In the genomic region with DNA sequence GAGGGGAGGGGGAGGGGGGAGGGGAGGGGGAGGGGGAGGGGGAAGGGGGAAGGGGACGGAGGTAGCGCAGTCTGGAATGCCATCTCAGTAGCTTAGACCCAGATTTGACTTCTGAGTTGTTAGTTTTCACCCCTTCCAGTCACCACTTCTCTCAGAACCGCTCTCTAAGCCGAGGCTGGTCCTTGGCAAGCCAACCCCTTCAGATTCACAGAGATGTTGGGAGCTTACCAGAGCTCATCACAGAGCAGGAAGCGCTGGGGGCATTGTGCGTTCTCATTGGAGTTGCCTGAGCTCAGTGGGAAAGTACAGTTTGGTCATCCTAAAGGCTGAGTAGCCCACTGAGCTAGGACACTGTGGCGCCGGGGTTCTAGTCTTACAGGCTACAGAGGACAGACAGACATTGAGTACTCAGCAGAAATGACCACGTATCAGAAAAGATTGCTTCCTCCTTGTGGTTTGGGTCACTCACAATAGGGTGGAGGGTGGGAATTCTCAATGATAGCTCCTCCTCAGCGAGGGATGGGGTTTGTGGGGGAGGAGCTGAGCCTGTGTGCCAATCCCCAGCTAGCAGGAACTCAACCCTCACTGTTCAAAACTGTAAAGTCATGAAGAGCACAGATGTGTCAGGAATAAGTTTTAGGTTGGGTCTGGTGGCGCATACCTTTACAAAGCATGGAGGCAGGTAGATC, we compare ENCODE assay signal across 9 mouse cellular contexts. TPM values are rescaled to one million over a fixed set of nuclear protein-coding genes. Genes with fewer than 3 reads are reported as not detected.
DNase-seq lines count a peak whose midpoint lies in the region; ATAC-seq and TF ChIP-seq lines count a peak whose summit lies in the region.
"Had no signal": no experiment of that assay in that cellular context is flagged by ENCODE, and none has a peak within 500 bp of the region (broad histone marks: within the 10 kb centered on the region; RNA-seq: fewer than 3 reads in every experiment).

No protein-coding gene starts in this region.

- H3K27me3 ChIP-seq in CH12.LX (replicated peaks), result no peaks in the 10 kb centered on the region
- no peaks in the 10 kb centered on the region for H3K27me3 ChIP-seq in MEL (ENCODE audit: control insufficient read depth in 1 of 2, insufficient read depth in 2 of 2, low read length in 2 of 2)
- no peaks in the 10 kb centered on the region for H3K27me3 ChIP-seq in lung, postnatal 0 days (replicated peaks; ENCODE audit: insufficient read depth, low read length)
- H3K27me3 ChIP-seq in limb, embryonic 10.5 days (ENCODE audit: low read depth, poor library complexity, severe bottlenecking), result no peaks in the 10 kb centered on the region

- H3K9me3 ChIP-seq in CH12.LX (replicated peaks; ENCODE audit: low read length) (peaks cover 4% of the 10 kb centered on the region), MEL (replicated peaks; ENCODE audit: insufficient read depth, low read length) (no peaks in the 10 kb centered on the region)
- no peaks in the 10 kb centered on the region for H3K9me3 ChIP-seq in lung, postnatal 0 days (ENCODE audit: low read length)
- H3K9me3 ChIP-seq in limb, embryonic 10.5 days (replicated peaks), result no peaks in the 10 kb centered on the region

- H3K4me2 ChIP-seq in CH12.LX (ENCODE audit: insufficient read depth, low read depth, poor library complexity, severe bottlenecking), result peak overlapping the region; percentile 2
- peak overlapping the region; percentile 6; the same call in 1 of the 2 replicates for H3K4me2 ChIP-seq in lung, postnatal 0 days (replicated peaks; ENCODE audit: low read depth, low read length)

- peaks cover 31 to 50% of the 10 kb centered on the region in 2 experiments for H3K4me1 ChIP-seq in CH12.LX (ENCODE audit: control insufficient read depth in 1 of 2, insufficient read depth in 2 of 2)
- peaks cover 2 to 15% of the 10 kb centered on the region in 2 experiments for H3K4me1 ChIP-seq in MEL (ENCODE audit: control insufficient read depth in 1 of 2, insufficient read depth in 2 of 2, low read length in 2 of 2)
- peaks cover 12% of the 10 kb centered on the region; the same call in 1 of the 2 replicates for H3K4me1 ChIP-seq in lung, postnatal 0 days (ENCODE audit: insufficient read depth, low read depth, low read length)
- H3K4me1 ChIP-seq in limb, embryonic 10.5 days, result peaks cover 29% of the 10 kb centered on the region

- WGBS in lung, postnatal 0 days, result 31% methylated on average over 11 of the region's 11 CpGs
- WGBS in limb, embryonic 10.5 days, result 32% methylated on average over 11 of the region's 11 CpGs

- H3K27ac ChIP-seq in CH12.LX (ENCODE audit: insufficient read depth, low read depth) (peak overlapping the region; percentile 20), MEL (ENCODE audit: control insufficient read depth, low read depth, low read length) (peak overlapping the region; percentile 80)
- no peak overlapping the region for H3K27ac ChIP-seq in lung, postnatal 0 days (ENCODE audit: low read length)
- no peak overlapping the region for H3K27ac ChIP-seq in limb, embryonic 10.5 days

- dilution Hi-C loops in CH12.LX (cut with MboI; ENCODE audit: extremely low pct_ligation_motif_present, extremely low pct_unique_long_range_greater_than_20kb, low sequenced_read_pairs), result no loop called here

- in situ Hi-C loops in CH12.LX (cut with MboI; ENCODE audit: low pct_ligation_motif_present, low pct_unique_long_range_greater_than_20kb, low sequenced_read_pairs), result no loop called here

- peak; percentile 75 to 92 for ATAC-seq in hematopoietic stem cell, adult 5-6 weeks (replicated peaks in 1 of 2; ENCODE audit: insufficient read depth in 1 of 2, low FRiP score in 2 of 2, low TSS enrichment in 1 of 2, low read depth in 1 of 2, poor library complexity in 2 of 2, severe bottlenecking in 2 of 2)
- ATAC-seq in lung, postnatal 0 days, result peak; percentile 34; the same call in 1 of the 2 replicates

- TF ChIP-seq RAD21 in CH12.LX (IDR thresholded peaks at IDR 0.05; ENCODE audit: low read depth, low read length) (no peak), MEL (IDR thresholded peaks at IDR 0.05; ENCODE audit: low read depth, low read length) (no peak)

- intact Hi-C loops in left cerebral cortex, postnatal 25 days (cut with DNase I), result no loop called here

- no peak for TF ChIP-seq EP300 in CH12.LX (IDR thresholded peaks at IDR 0.05; ENCODE audit: low read length)
- no peak for TF ChIP-seq EP300 in MEL (IDR thresholded peaks at IDR 0.05; ENCODE audit: low read depth in 1 of 2, low read length in 2 of 2)
- TF ChIP-seq EP300 in lung, postnatal 0 days (IDR thresholded peaks at IDR 0.05), result no peak

- 0 out of 2 replicates have a peak overlapping the region, but pooled peaks have one; percentile 8 for H3K9ac ChIP-seq in CH12.LX (ENCODE audit: insufficient read depth, low read depth)
- peak overlapping the region; percentile 57 for H3K9ac ChIP-seq in MEL (ENCODE audit: control insufficient read depth, low read depth, low read length, poor library complexity, severe bottlenecking)
- no peak overlapping the region for H3K9ac ChIP-seq in lung, postnatal 0 days (replicated peaks; ENCODE audit: low read depth)

- no peak for TF ChIP-seq CTCF in CH12.LX (conservative IDR thresholded peaks at IDR 0.05 in 1 of 2, IDR thresholded peaks at IDR 0.05 in 1 of 2; ENCODE audit: low read depth in 2 of 2, low read length in 2 of 2)
- TF ChIP-seq CTCF in MEL (IDR thresholded peaks at IDR 0.05 in 2 of 3, conservative IDR thresholded peaks at IDR 0.05 in 1 of 3; ENCODE audit: control insufficient read depth in 1 of 3, insufficient read depth in 1 of 3, low read depth in 2 of 3, low read length in 3 of 3, poor library complexity in 1 of 3, severe bottlenecking in 1 of 3), result no peak
- no peak for TF ChIP-seq CTCF in lung, postnatal 0 days (IDR thresholded peaks at IDR 0.05)

- H3K4me3 ChIP-seq in CH12.LX (replicated peaks in 1 of 3; ENCODE audit: low read depth in 2 of 3, low read length in 2 of 3, poor library complexity in 1 of 3), result peak overlapping the region; percentile 7 to 44 (median 44)
- peak overlapping the region; percentile 42 to 58 for H3K4me3 ChIP-seq in MEL (ENCODE audit: control insufficient read depth in 1 of 2, insufficient read depth in 1 of 2, low read depth in 2 of 2, low read length in 2 of 2)
- no peak overlapping the region for H3K4me3 ChIP-seq in lung, postnatal 0 days (ENCODE audit: low read depth, low read length)
- H3K4me3 ChIP-seq in limb, embryonic 10.5 days, result no peak overlapping the region

- H3K79me2 ChIP-seq in CH12.LX (replicated peaks; ENCODE audit: control insufficient read depth, extremely low read depth, insufficient read depth, poor library complexity, severe bottlenecking), result peaks cover 8% of the 10 kb centered on the region
- H3K79me2 ChIP-seq in MEL (ENCODE audit: control insufficient read depth, insufficient read depth, low read length, poor library complexity), result peaks cover 7% of the 10 kb centered on the region; the same call in 1 of the 2 replicates

- TF ChIP-seq POLR2A in CH12.LX (IDR thresholded peaks at IDR 0.05; ENCODE audit: low read depth, low read length), result peak; percentile 64
- peak; percentile 36 to 82; a peak in 2 of 4 replicates for TF ChIP-seq POLR2A in MEL (IDR thresholded peaks at IDR 0.05; ENCODE audit: control insufficient read depth in 1 of 2, insufficient read depth in 1 of 2, low read depth in 1 of 2, low read length in 2 of 2, poor library complexity in 1 of 2)

- peak; percentile 74 for DNase-seq in CH12.LX (ENCODE audit: extremely low read depth)
- DNase-seq in MEL (ENCODE audit: low read depth, low spot score), result peak; percentile 92
- peak; percentile 64 for DNase-seq in lung, postnatal 0 days (ENCODE audit: low spot score)
- no peak for DNase-seq in layer of hippocampus, postnatal 14 days (ENCODE audit: low spot score in 2 of 2)
- no peak for DNase-seq in limb, embryonic 10.5 days (ENCODE audit: low spot score)
- DNase-seq in left cerebral cortex, postnatal 25 days (ENCODE audit: low spot score in 2 of 2), result no peak
- DNase-seq in cerebellum, adult 8-10 months, result no peak

- peaks cover 15 to 22% of the 10 kb centered on the region in 2 experiments for H3K36me3 ChIP-seq in CH12.LX (replicated peaks in 1 of 2; ENCODE audit: control insufficient read depth in 1 of 2, insufficient read depth in 1 of 2, low read length in 1 of 2)
- H3K36me3 ChIP-seq in MEL (ENCODE audit: control insufficient read depth in 1 of 2, insufficient read depth in 2 of 2, low read length in 2 of 2), result peaks cover 0 to 17% of the 10 kb centered on the region in 2 experiments; a peak in 2 of 4 replicates
- H3K36me3 ChIP-seq in lung, postnatal 0 days (ENCODE audit: insufficient read depth, low read length), result 0 out of 2 replicates have a peak, but pooled peaks cover 5% of the 10 kb centered on the region
- H3K36me3 ChIP-seq in limb, embryonic 10.5 days, result no peaks in the 10 kb centered on the region

RNA-seq across cellular contexts. Expression of gene Helz2, which starts 2.0 kb away (rescaled TPM):
- total RNA-seq in CH12.LX (2012; rRNA removed) (14.8 and 18.3 TPM in 2 replicates), CH12.LX (2014; rRNA removed) (4.8 and 5.6 TPM in 2 replicates), MEL (2012; rRNA removed) (6.2 and 6.3 TPM in 2 replicates)
- polyA plus RNA-seq in CH12.LX (2012; ENCODE audit: insufficient read length, low read depth) (16.0 and 18.0 TPM in 2 replicates), MEL (2012; ENCODE audit: insufficient read depth in 1 of 2, insufficient read length in 2 of 2, low read depth in 1 of 2, low replicate concordance in 2 of 2, missing spikeins in 1 of 2) (10 to 100 TPM in 1 of 2 experiments, not detected in 1; 12.0 TPM)
- 12.4 and 16.3 TPM in 2 replicates for total RNA-seq in hematopoietic stem cell, adult 5-6 weeks (2017)
- polyA plus RNA-seq in lung, postnatal 0 days (2015; fragmentation: Nextera tagmentation; extraction: Ambion mirVana), result 3.1 and 3.5 TPM in 2 replicates
- 1 to 10 TPM; 2.1 TPM for total RNA-seq in layer of hippocampus, postnatal 14 days (2021)
- 0.87 and 1.2 TPM in 2 replicates for polyA plus RNA-seq in limb, embryonic 10.5 days (2016; fragmentation: Nextera tagmentation; extraction: Ambion mirVana)
- 1 to 10 TPM; 2.2 to 2.5 TPM for total RNA-seq in left cerebral cortex, postnatal 25 days (2021)

RNA-seq across cellular contexts. Expression of gene Fndc11, which starts 24.0 kb away (rescaled TPM):
- total RNA-seq in CH12.LX (2012; rRNA removed) (0.25 and 0.59 TPM in 2 replicates), CH12.LX (2014; rRNA removed) (not detected in 2 replicates), MEL (2012; rRNA removed) (not detected in 2 replicates)
- polyA plus RNA-seq in CH12.LX (2012; ENCODE audit: insufficient read length, low read depth) (not detected in 2 replicates), MEL (2012; ENCODE audit: insufficient read depth in 1 of 2, insufficient read length in 2 of 2, low read depth in 1 of 2, low replicate concordance in 2 of 2, missing spikeins in 1 of 2) (not detected)
- total RNA-seq in hematopoietic stem cell, adult 5-6 weeks (2017), result 0.63 TPM in 1 of 2 replicates, not detected in the other
- 0.86 and 0.91 TPM in 2 replicates for polyA plus RNA-seq in lung, postnatal 0 days (2015; fragmentation: Nextera tagmentation; extraction: Ambion mirVana)
- not detected for total RNA-seq in layer of hippocampus, postnatal 14 days (2021)
- 0.34 and 0.73 TPM in 2 replicates for polyA plus RNA-seq in limb, embryonic 10.5 days (2016; fragmentation: Nextera tagmentation; extraction: Ambion mirVana)
- under 1 TPM in 1 of 2 experiments, not detected in 1; 0.30 TPM for total RNA-seq in left cerebral cortex, postnatal 25 days (2021)
- polyA plus RNA-seq: neural tube, embryonic 11.5 days had no signal

RNA-seq across cellular contexts. Expression of gene Srms, which starts 30.9 kb away (rescaled TPM):
- total RNA-seq in CH12.LX (2012; rRNA removed) (0.08 and 0.17 TPM in 2 replicates), CH12.LX (2014; rRNA removed) (0.13 and 0.14 TPM in 2 replicates), MEL (2012; rRNA removed) (not detected in 2 replicates)
- polyA plus RNA-seq in CH12.LX (2012; ENCODE audit: insufficient read length, low read depth) (0.41 TPM in 1 of 2 replicates, not detected in the other), MEL (2012; ENCODE audit: insufficient read depth in 1 of 2, insufficient read length in 2 of 2, low read depth in 1 of 2, low replicate concordance in 2 of 2, missing spikeins in 1 of 2) (under 1 TPM in 1 of 2 experiments, not detected in 1; 0.04 TPM)
- 0.25 TPM in 1 of 2 replicates, not detected in the other for total RNA-seq in hematopoietic stem cell, adult 5-6 weeks (2017)
- polyA plus RNA-seq in lung, postnatal 0 days (2015; fragmentation: Nextera tagmentation; extraction: Ambion mirVana), result 2.5 and 2.6 TPM in 2 replicates
- under 1 TPM; 0.14 to 0.41 TPM for total RNA-seq in layer of hippocampus, postnatal 14 days (2021)
- polyA plus RNA-seq in limb, embryonic 10.5 days (2016; fragmentation: Nextera tagmentation; extraction: Ambion mirVana), result 1.6 and 2.0 TPM in 2 replicates
- total RNA-seq in left cerebral cortex, postnatal 25 days (2021), result under 1 TPM in 1 of 2 experiments, not detected in 1; 0.21 TPM

RNA-seq across cellular contexts. Expression of gene Ptk6, which starts 41.3 kb away (rescaled TPM):
- total RNA-seq in CH12.LX (2012; rRNA removed) (0.04 and 0.17 TPM in 2 replicates), CH12.LX (2014; rRNA removed) (0.05 TPM in 1 of 2 replicates, not detected in the other), MEL (2012; rRNA removed) (not detected in 2 replicates)
- polyA plus RNA-seq in CH12.LX (2012; ENCODE audit: insufficient read length, low read depth) (0.07 and 0.09 TPM in 2 replicates), MEL (2012; ENCODE audit: insufficient read depth in 1 of 2, insufficient read length in 2 of 2, low read depth in 1 of 2, low replicate concordance in 2 of 2, missing spikeins in 1 of 2) (not detected)
- not detected in 2 replicates for total RNA-seq in hematopoietic stem cell, adult 5-6 weeks (2017)
- 0.23 and 0.25 TPM in 2 replicates for polyA plus RNA-seq in lung, postnatal 0 days (2015; fragmentation: Nextera tagmentation; extraction: Ambion mirVana)
- total RNA-seq in layer of hippocampus, postnatal 14 days (2021), result not detected
- not detected in 2 replicates for polyA plus RNA-seq in limb, embryonic 10.5 days (2016; fragmentation: Nextera tagmentation; extraction: Ambion mirVana)
- under 1 TPM in 1 of 2 experiments, not detected in 1; 0.09 TPM for total RNA-seq in left cerebral cortex, postnatal 25 days (2021)
- polyA plus RNA-seq: neural tube, embryonic 11.5 days had no signal

RNA-seq across cellular contexts. Expression of gene Gmeb2, which starts 44.0 kb away (rescaled TPM):
- total RNA-seq in CH12.LX (2012; rRNA removed), result 14.2 and 17.3 TPM in 2 replicates
- total RNA-seq in CH12.LX (2014; rRNA removed), result 11.1 and 11.6 TPM in 2 replicates
- polyA plus RNA-seq in CH12.LX (2012; ENCODE audit: insufficient read length, low read depth), result 20.4 and 20.7 TPM in 2 replicates
- total RNA-seq in MEL (2012; rRNA removed), result 8.2 and 8.3 TPM in 2 replicates
- polyA plus RNA-seq in MEL (2012; ENCODE audit: insufficient read depth in 1 of 2, insufficient read length in 2 of 2, low read depth in 1 of 2, low replicate concordance in 2 of 2, missing spikeins in 1 of 2), result 10 to 100 TPM in 1 of 2 experiments, not detected in 1; 16.9 TPM
- 14.8 and 16.9 TPM in 2 replicates for total RNA-seq in hematopoietic stem cell, adult 5-6 weeks (2017)
- 7.6 and 7.8 TPM in 2 replicates for polyA plus RNA-seq in lung, postnatal 0 days (2015; fragmentation: Nextera tagmentation; extraction: Ambion mirVana)
- 10 to 100 TPM; 16.3 to 20.1 TPM for total RNA-seq in layer of hippocampus, postnatal 14 days (2021)
- 20.3 and 23.0 TPM in 2 replicates for polyA plus RNA-seq in limb, embryonic 10.5 days (2016; fragmentation: Nextera tagmentation; extraction: Ambion mirVana)
- total RNA-seq in left cerebral cortex, postnatal 25 days (2021), result 10 to 100 TPM; 21.3 to 23.9 TPM

Comparison
In these comparisons a context has a peak if more than half of its experiments do, and no peak if none do; other contexts are left out.
1. DNase-seq: peak in CH12.LX (single experiment), MEL (single experiment) and lung, postnatal 0 days (single experiment); none in layer of hippocampus, postnatal 14 days (0 of 2), limb, embryonic 10.5 days (single experiment), left cerebral cortex, postnatal 25 days (0 of 2) and cerebellum, adult 8-10 months (single experiment).
2. H3K27ac ChIP-seq: peak in CH12.LX (single experiment) and MEL (single experiment); none in lung, postnatal 0 days (single experiment) and limb, embryonic 10.5 days (single experiment).
3. H3K4me3 ChIP-seq: peak in CH12.LX (3 of 3) and MEL (2 of 2); none in lung, postnatal 0 days (single experiment) and limb, embryonic 10.5 days (single experiment).
4. Of the 35 proteins assayed by ChIP-seq in both MEL and CH12.LX: peak only in MEL: HCFC1 and MXI1; only in CH12.LX: CHD1, CHD2, MAFK, MAZ, MEF2A, NRF1 and 2 more; in both: ELF1, ETS1, NELFE, POLR2A, SIN3A and TBP; in neither: 19.